Mouse (Mus musculus) forebrain, embryonic 14.5 days (tissue): Measurements from ENCODE around the gene Klf7. TPM values are rescaled to one million over a fixed set of nuclear protein-coding genes. Genes with fewer than 3 reads are reported as not detected.
A peak's percentile ranks its signal among the peaks of the same experiment; 100 is the strongest.

ENCODE experiments used
- ATAC-seq: fragments of 200-750 bp; cut with Nextera tagmentation; 2 replicates; pipeline ENCODE4 v1.8.0; 2017; ENCODE audit warnings: mild to moderate bottlenecking, moderate library complexity
- DNase-seq: peaks from one replicate; pipeline ENCODE4 v3.0.0-alpha.2; 2015; ENCODE audit warnings: low spot score
- H3K27ac ChIP-seq: fragments of 300-500 bp; sonication (generic); 2 replicates; pipeline ENCODE4 v1.5.1; 2014; ENCODE audit warnings: low read depth, mild to moderate bottlenecking, control low read depth, low read length, moderate library complexity
- H3K27me3 ChIP-seq: fragments of 300-500 bp; sonication (generic); replicated peaks from 2 replicates; pipeline ENCODE4 v1.6.1; 2014; ENCODE audit warnings: low read length, control low read depth, mixed read lengths; ENCODE audit not compliant: control insufficient read depth, insufficient read depth
- H3K36me3 ChIP-seq: fragments of 300-500 bp; sonication (generic); 2 replicates; pipeline ENCODE4 v1.6.1; 2014; ENCODE audit warnings: low read length, control low read depth; ENCODE audit not compliant: control insufficient read depth, insufficient read depth
- H3K4me1 ChIP-seq: fragments of 300-500 bp; sonication (generic); 2 replicates; pipeline ENCODE4 v1.6.1; 2014; ENCODE audit warnings: antibody characterized with exemption, low read length, control low read depth; ENCODE audit not compliant: control insufficient read depth, insufficient read depth
- H3K4me2 ChIP-seq: fragments of 300-500 bp; sonication (generic); 2 replicates; pipeline ENCODE4 v1.6.1; 2014; ENCODE audit warnings: mild to moderate bottlenecking, control low read depth, low read length
- H3K4me3 ChIP-seq: fragments of 300-500 bp; sonication (generic); 2 replicates; pipeline ENCODE4 v1.5.1; 2014; ENCODE audit warnings: low read depth, low read length, control low read depth
- H3K9ac ChIP-seq: fragments of 300-500 bp; sonication (generic); 2 replicates; pipeline ENCODE4 v1.6.1; 2014; ENCODE audit warnings: mild to moderate bottlenecking, low read length, control low read depth, moderate library complexity
- H3K9me3 ChIP-seq: fragments of 300-500 bp; sonication (generic); replicated peaks from 2 replicates; pipeline ENCODE4 v1.6.1; 2016; ENCODE audit warnings: low read length, control low read depth, mixed read lengths; ENCODE audit not compliant: control insufficient read depth
- WGBS: fragments of 180-500 bp; shearing (Covaris S2); extraction: QIAGEN DNeasy Blood & Tissue Kit; methylation state at CpG from one replicate; pipeline ENCODE4 v1.1.7; 2014; 5-methylcytosine and 5-hydroxymethylcytosine counted together
- polyA plus RNA-seq: library from polyadenylated mRNA; unstranded; fragments of >200 nt; fragmentation: Nextera tagmentation; extraction: Ambion mirVana; gene quantifications from 2 replicates; pipeline ENCODE4 v1.2.1, GENCODE M21; 2014

The Klf7 gene
- polyA plus RNA-seq, 1 experiment from 2014 or later: 63.1 TPM

DNA sequence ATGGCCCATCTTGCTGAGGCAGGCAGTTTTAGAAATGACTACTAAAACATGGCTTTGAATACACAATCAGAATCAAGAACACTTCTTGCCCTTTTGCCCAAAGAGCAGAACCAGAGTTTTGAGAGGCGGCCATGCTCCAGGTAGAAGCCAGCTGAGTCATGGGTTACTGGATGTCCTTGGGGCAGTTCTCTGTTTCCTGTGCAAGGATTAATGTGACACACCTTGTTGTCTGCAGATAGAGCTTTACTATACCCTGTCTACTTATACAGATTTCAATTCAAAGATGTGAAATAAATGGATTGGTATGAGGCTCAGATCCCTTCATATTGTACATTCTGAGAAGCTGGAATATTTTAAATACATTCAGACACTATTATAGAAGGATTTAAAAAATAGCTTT, 40.3 kb downstream of the Klf7 start:
- no peaks in the 10 kb centered on the region for H3K9me3 ChIP-seq
- no peak overlapping the region for H3K4me3 ChIP-seq
- no peaks in the 10 kb centered on the region for H3K27me3 ChIP-seq
- ATAC-seq: no peak
- H3K36me3 ChIP-seq: peaks cover 10% of the 10 kb centered on the region; the same call in 1 of the 2 replicates
- 89% methylated on average over 1 of the region's 1 CpGs for WGBS
- no peak for DNase-seq
- peaks cover 19% of the 10 kb centered on the region for H3K4me1 ChIP-seq
- H3K27ac ChIP-seq: no peak overlapping the region
- H3K4me2 ChIP-seq: no peak overlapping the region
- H3K9ac ChIP-seq: no peak overlapping the region

DNA sequence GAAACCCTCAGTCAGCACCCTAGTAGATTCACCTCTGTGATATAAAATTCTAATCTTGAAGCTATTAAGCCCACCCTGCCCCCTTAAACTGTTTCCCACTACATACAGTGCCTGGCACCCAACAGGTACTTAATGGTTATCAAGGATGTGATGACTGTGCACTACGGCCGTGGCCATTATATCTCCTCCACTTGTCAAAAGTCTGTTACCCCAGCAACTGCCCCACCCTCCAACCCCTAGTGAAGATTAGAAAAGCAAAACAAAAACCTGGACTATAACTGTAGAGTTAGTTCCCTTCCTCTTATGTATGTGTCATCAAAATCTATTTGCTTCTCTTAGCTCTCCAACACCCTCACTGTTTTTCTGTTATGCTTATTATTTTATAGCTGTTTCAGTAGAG, 40.9 kb downstream of the Klf7 start:
- WGBS: 58% methylated on average over 2 of the region's 2 CpGs
- DNase-seq (no peak), ATAC-seq (no peak)
- Histone ChIP-seq H3K27ac (no peak overlapping the region), H3K36me3 (peaks cover 10% of the 10 kb centered on the region; the same call in 1 of the 2 replicates), H3K9ac (no peak overlapping the region), H3K9me3 (no peaks in the 10 kb centered on the region), H3K4me1 (peaks cover 18% of the 10 kb centered on the region), H3K4me3 (no peak overlapping the region), H3K27me3 (no peaks in the 10 kb centered on the region), H3K4me2 (no peak overlapping the region)

DNA sequence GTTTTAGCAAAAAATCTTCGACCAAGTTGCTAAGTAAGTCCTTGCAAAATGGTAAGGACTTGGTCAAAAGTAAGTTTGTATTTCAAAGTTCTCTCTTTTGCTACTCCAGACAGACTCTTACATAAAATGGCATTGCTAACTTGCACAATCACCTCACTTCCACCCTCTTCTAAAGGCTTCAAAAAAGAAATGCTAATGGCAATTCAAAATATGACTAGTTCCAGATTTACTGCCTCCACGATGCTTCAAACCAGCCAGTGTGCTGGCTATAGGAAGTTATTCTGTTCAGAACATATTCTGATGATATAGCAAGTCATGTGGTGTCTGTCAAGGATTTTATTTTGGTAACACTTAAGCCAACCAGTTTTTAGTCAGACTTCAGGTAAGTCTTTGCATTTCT, 41.8 kb downstream of the Klf7 start:
- Histone ChIP-seq H3K9me3 (no peaks in the 10 kb centered on the region), H3K27me3 (no peaks in the 10 kb centered on the region), H3K36me3 (peaks cover 10% of the 10 kb centered on the region; the same call in 1 of the 2 replicates), H3K4me3 (no peak overlapping the region), H3K9ac (no peak overlapping the region), H3K27ac (no peak overlapping the region), H3K4me2 (no peak overlapping the region), H3K4me1 (peaks cover 16% of the 10 kb centered on the region)
- DNase-seq (no peak), ATAC-seq (no peak)
- 86% methylated on average over 2 of the region's 2 CpGs for WGBS

DNA sequence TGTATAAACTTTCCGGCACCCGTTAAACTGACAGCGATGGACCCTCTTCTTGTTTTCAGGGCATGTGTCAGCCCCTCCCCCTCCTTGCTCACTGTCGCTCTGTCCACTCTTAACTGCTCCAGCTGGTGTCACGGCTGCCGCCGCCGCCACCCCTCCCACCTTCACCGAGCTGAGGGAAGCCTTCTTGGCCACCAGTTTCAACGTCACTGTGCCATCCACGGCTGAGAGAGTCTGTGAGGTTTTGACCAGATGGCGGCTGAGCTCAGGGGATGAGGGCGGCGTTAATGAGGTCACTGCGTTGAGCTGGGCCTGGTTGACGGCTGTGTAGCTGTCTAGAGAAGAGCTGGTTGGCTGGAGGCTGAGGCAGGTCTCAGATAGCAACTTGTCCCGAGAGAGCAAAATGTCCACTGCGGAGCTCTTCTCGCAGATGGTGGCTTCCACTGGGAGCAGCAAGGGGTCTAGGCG, 43.3 kb downstream of the Klf7 start:
- 83% methylated on average over 20 of the region's 20 CpGs for WGBS
- ATAC-seq: no peak
- DNase-seq: no peak
- H3K36me3 ChIP-seq: peaks cover 16% of the 10 kb centered on the region; the same call in 1 of the 2 replicates
- H3K27ac ChIP-seq: no peak overlapping the region
- H3K9me3 ChIP-seq: no peaks in the 10 kb centered on the region
- no peak overlapping the region for H3K4me2 ChIP-seq
- no peak overlapping the region for H3K9ac ChIP-seq
- H3K27me3 ChIP-seq: no peaks in the 10 kb centered on the region
- no peak overlapping the region for H3K4me3 ChIP-seq
- peaks cover 22% of the 10 kb centered on the region for H3K4me1 ChIP-seq

DNA sequence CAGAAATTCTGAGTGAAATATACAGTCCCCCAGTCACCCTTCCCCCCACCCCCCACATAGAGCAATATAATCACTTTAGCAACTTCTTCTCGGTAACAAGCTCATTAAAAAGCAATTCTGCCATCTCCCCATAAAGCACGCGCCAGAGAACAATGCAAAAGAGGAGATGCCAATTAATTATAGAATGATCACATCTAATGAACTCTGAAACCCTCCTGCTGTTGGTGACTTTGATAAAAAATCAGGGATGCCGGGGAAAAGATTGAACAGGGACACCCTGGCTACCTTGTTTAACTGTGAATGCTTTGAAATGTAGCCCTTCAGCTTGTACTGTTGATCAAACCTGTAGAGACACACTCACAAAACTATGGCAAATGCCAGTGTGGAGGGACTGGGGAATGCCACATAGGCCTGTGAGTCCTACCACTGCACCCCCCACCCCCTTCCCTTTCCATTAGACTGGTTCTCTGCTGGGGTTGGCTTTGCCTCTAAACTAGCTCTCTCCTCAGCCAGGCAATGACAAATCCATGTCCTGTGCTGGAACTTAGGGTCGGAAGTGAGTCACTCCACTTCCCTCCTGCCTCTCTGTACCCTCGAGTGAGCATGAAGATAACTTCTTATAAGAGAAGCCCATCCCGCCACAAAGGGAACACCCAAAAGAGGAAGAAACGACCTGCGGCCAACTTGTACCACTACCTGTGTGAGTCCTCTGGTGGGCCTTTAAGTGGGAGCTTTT, 43.9 kb downstream of the Klf7 start:
- Histone ChIP-seq H3K4me3 (no peak overlapping the region), H3K27me3 (no peaks in the 10 kb centered on the region), H3K9ac (no peak overlapping the region), H3K9me3 (no peaks in the 10 kb centered on the region), H3K36me3 (peaks cover 16% of the 10 kb centered on the region; the same call in 1 of the 2 replicates), H3K27ac (no peak overlapping the region; the same call in 1 of the 2 replicates), H3K4me2 (no peak overlapping the region), H3K4me1 (peaks cover 22% of the 10 kb centered on the region)
- DNase-seq: peak; percentile 42
- ATAC-seq: no peak
- WGBS: 48% methylated on average over 9 of the region's 9 CpGs

DNA sequence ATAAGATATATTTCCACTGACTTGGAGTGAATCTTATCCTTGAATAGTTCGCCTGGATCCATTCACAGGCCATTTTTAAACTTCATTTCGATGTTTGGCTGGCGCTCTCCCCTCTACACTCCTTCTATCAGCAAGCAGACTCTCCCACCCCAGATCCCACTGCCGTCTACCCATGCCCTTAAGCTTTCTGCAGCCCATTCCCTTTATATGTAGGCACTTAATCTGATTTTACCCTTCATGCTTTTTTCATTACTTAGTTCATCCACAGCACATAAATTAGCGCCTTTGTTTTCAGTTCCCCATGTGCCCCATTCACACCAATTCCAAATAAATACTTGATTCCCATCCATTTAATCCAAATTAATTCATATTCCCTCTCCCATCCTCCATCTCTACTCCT, 48.0 kb downstream of the Klf7 start:
- 0 out of 2 replicates have a peak overlapping the region, but pooled peaks have one; percentile 15 for H3K27ac ChIP-seq
- no peak overlapping the region for H3K4me3 ChIP-seq
- peaks cover 21% of the 10 kb centered on the region for H3K4me1 ChIP-seq
- WGBS: 66% methylated on average over 5 of the region's 5 CpGs
- no peaks in the 10 kb centered on the region for H3K27me3 ChIP-seq
- ATAC-seq (peak; percentile 43; the same call in 1 of the 2 replicates), DNase-seq (peak; percentile 41)
- H3K9ac ChIP-seq: no peak overlapping the region
- H3K9me3 ChIP-seq: no peaks in the 10 kb centered on the region
- peaks cover 15% of the 10 kb centered on the region; the same call in 1 of the 2 replicates for H3K36me3 ChIP-seq
- no peak overlapping the region for H3K4me2 ChIP-seq

GRCm38 (mm10) chr1:64070947-64071346, 51.1 kb downstream of the Klf7 start:
- peaks cover 30% of the 10 kb centered on the region for H3K4me1 ChIP-seq
- no peak overlapping the region for H3K27ac ChIP-seq
- no peaks in the 10 kb centered on the region for H3K9me3 ChIP-seq
- ATAC-seq: no peak
- H3K4me2 ChIP-seq: no peak overlapping the region
- no peak overlapping the region for H3K9ac ChIP-seq
- H3K36me3 ChIP-seq: peaks cover 6% of the 10 kb centered on the region; the same call in 1 of the 2 replicates
- no peak for DNase-seq
- no peaks in the 10 kb centered on the region for H3K27me3 ChIP-seq
- WGBS: 49% methylated on average over 2 of the region's 2 CpGs
- no peak overlapping the region for H3K4me3 ChIP-seq

- peak; percentile 98 for ATAC-seq
- H3K4me3 ChIP-seq: no peak overlapping the region; the same call in 1 of the 2 replicates
Measured at GRCm38 (mm10) chr1:64066320-64067254, 55.5 kb downstream of the Klf7 start.

More at GRCm38 (mm10) chr1:64066320-64067254, 55.5 kb downstream of the Klf7 start:
- no peaks in the 10 kb centered on the region for H3K27me3 ChIP-seq
- WGBS: 3% methylated on average over 10 of the region's 10 CpGs
- H3K36me3 ChIP-seq: no peaks in the 10 kb centered on the region
- peaks cover 60% of the 10 kb centered on the region for H3K4me1 ChIP-seq
- DNase-seq: peak; percentile 98
- peak overlapping the region; percentile 86 for H3K27ac ChIP-seq
- peak overlapping the region; percentile 37 for H3K4me2 ChIP-seq
- no peaks in the 10 kb centered on the region for H3K9me3 ChIP-seq
- peak overlapping the region; percentile 6; the same call in 1 of the 2 replicates for H3K9ac ChIP-seq
